In the genomic region with DNA sequence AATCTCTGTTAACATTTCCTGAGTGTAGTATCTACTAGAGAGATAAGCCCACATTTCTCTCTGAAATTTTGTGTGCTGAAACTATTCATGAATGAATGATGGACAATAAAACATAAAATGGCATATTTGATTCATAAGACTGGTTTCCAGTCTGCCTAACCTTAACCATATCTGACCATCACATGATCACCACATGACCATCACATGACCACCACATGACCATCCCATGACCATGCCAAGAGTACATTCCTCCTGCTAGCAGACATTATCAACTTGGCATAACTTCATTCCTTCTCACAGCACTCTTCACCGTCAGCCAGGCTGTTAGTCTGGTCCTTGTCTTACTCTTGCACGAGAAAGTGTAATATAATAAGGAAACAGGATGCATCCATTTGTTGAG, we compare ENCODE assay signal across 16 mouse cellular contexts.
"Had no signal": no experiment of that assay in that cellular context is flagged by ENCODE, and none has a peak within 500 bp of the region (broad histone marks: within the 10 kb centered on the region; RNA-seq: fewer than 3 reads in every experiment).

No protein-coding gene starts in this region.

- DNase-seq: retina, postnatal 1 day; right cerebral cortex, adult 18-20 months; right cerebral cortex, postnatal 14 days; right cerebral cortex, postnatal 25 days; right cerebral cortex, postnatal 4 days; spleen, adult 18-20 months; thymus, adult 18-20 months; thymus, adult 2 months; thymus, postnatal 14 days; thymus, postnatal 25 days; thymus, postnatal 36 days; thymus, postnatal 4 days had no signal

- H3K9ac ChIP-seq: neural tube, embryonic 13.5 days; neural tube, embryonic 15.5 days; stomach, embryonic 15.5 days had no signal

- H3K9me3 ChIP-seq: neural tube, embryonic 13.5 days; neural tube, embryonic 15.5 days; stomach, embryonic 15.5 days had no signal

- H3K4me1 ChIP-seq: neural tube, embryonic 13.5 days; neural tube, embryonic 15.5 days; stomach, embryonic 15.5 days had no signal

- H3K4me2 ChIP-seq: neural tube, embryonic 13.5 days; neural tube, embryonic 15.5 days; stomach, embryonic 15.5 days had no signal

- H3K4me3 ChIP-seq: neural tube, embryonic 13.5 days; neural tube, embryonic 15.5 days; stomach, embryonic 15.5 days had no signal

- H3K27ac ChIP-seq: neural tube, embryonic 13.5 days; neural tube, embryonic 15.5 days; stomach, embryonic 15.5 days; stomach, postnatal 0 days had no signal

- H3K36me3 ChIP-seq: stomach, embryonic 15.5 days had no signal

- H3K27me3 ChIP-seq: neural tube, embryonic 13.5 days; neural tube, embryonic 15.5 days; stomach, embryonic 15.5 days had no signal
